Mouse (Mus musculus): ENCODE data around the gene Klf6. TPM values are rescaled to one million over a fixed set of nuclear protein-coding genes. Genes with fewer than 3 reads are reported as not detected.

The Klf6 gene
- polyA plus RNA-seq, 1 experiment from 2014 or later = 43.2 TPM

DNA sequence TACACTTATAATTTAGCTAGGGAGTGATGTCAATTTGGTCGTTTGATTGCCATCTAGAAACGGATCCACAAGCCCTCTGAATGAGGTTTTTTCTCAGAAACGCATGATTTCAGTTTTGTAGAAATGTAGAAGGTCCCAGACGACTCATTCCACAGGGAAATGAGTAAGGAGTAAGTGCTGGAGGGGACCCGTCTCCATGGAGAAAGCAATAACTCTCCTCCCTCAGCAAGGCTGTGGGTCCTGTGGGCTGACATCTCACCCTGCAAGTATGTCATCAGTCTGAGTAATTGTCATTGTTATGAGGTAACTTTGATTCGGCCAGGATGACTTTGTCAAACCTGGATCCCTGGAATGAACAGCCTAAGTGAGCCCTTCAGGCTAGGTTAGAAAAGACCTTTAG is 4.8 kb downstream of the Klf6 start:
- no peaks in the 10 kb centered on the region for H3K27me3 ChIP-seq (replicated peaks; ENCODE audit: low read depth, poor library complexity, severe bottlenecking)
- H3K9me3 ChIP-seq = no peaks in the 10 kb centered on the region
- peaks cover 42% of the 10 kb centered on the region for H3K36me3 ChIP-seq (replicated peaks)
- H3K4me3 ChIP-seq = no peak overlapping the region
- no peak overlapping the region for H3K27ac ChIP-seq (replicated peaks)
- H3K4me1 ChIP-seq = peaks cover 36% of the 10 kb centered on the region
- no peak for DNase-seq (ENCODE audit: low spot score)
- 86% methylated on average over 6 of the region's 6 CpGs for WGBS

- 93% methylated on average over 5 of the region's 5 CpGs for WGBS
- peaks cover 39% of the 10 kb centered on the region for H3K4me1 ChIP-seq
- no peak overlapping the region for H3K27ac ChIP-seq (replicated peaks)
- H3K27me3 ChIP-seq (replicated peaks; ENCODE audit: low read depth, poor library complexity, severe bottlenecking) = no peaks in the 10 kb centered on the region
- no peak for DNase-seq (ENCODE audit: low spot score)
- H3K4me3 ChIP-seq = no peak overlapping the region
- H3K36me3 ChIP-seq (replicated peaks) = peaks cover 42% of the 10 kb centered on the region
- H3K9me3 ChIP-seq = no peaks in the 10 kb centered on the region
Observed at GRCm38 (mm10) chr13:5866532-5866931, 5.2 kb downstream of the Klf6 start.

- Histone ChIP-seq H3K9me3 (no peaks in the 10 kb centered on the region), H3K36me3 (replicated peaks) (peaks cover 42% of the 10 kb centered on the region), H3K4me1 (peaks cover 35% of the 10 kb centered on the region), H3K4me3 (no peak overlapping the region), H3K27ac (replicated peaks) (no peak overlapping the region), H3K27me3 (replicated peaks; ENCODE audit: low read depth, poor library complexity, severe bottlenecking) (no peaks in the 10 kb centered on the region)
- 83% methylated on average over 8 of the region's 8 CpGs for WGBS
- DNase-seq (ENCODE audit: low spot score) = no peak
Observed at GRCm38 (mm10) chr13:5868376-5868775, 7.1 kb downstream of the Klf6 start.

DNA sequence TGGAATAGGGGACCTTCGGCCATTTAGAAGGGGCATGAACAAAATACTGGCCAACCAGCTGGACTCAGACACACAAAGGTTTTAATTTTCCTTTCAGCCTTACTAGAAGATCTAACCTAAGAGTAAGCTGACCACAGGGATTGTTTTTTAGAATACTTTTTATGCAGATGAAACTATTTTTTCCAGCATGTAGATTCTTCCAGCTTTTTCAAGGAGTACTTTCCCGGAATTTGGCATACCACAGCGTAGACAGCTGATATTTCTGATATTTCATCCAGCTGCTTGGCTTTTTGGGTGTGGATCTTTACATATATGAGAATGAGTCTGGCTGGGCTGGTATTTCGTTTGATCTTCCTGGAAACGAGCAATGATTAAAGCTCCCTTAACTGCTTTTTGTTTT is 8.2 kb downstream of the Klf6 start:
- Histone ChIP-seq H3K27me3 (replicated peaks; ENCODE audit: low read depth, poor library complexity, severe bottlenecking) (no peaks in the 10 kb centered on the region), H3K36me3 (replicated peaks) (peaks cover 42% of the 10 kb centered on the region), H3K4me3 (no peak overlapping the region), H3K4me1 (peaks cover 27% of the 10 kb centered on the region), H3K9me3 (no peaks in the 10 kb centered on the region), H3K27ac (replicated peaks) (no peak overlapping the region)
- DNase-seq (ENCODE audit: low spot score) = no peak
- WGBS = 57% methylated on average over 5 of the region's 5 CpGs

DNA sequence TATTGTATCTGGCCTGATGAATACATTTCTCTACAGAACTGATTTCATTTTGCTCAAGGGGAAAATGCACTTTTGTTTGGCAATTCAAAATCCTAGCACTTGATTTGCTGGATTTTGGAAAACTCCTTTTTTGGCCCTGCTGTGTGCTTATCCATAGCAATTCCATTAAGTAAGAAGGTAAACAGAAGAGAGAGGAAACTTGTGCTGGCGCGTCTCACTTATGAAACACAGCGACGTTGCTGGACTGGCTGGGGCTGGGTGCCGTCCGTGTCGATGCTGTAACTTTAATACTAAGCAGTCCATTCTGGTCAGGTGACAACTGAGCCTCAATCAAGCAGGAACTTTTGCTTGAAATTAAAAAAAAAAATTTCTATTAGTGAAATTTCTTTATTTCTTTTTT is 8.6 kb downstream of the Klf6 start:
- Histone ChIP-seq H3K27me3 (replicated peaks; ENCODE audit: low read depth, poor library complexity, severe bottlenecking) (no peaks in the 10 kb centered on the region), H3K9me3 (no peaks in the 10 kb centered on the region), H3K4me3 (no peak overlapping the region), H3K36me3 (replicated peaks) (peaks cover 39% of the 10 kb centered on the region), H3K4me1 (peaks cover 27% of the 10 kb centered on the region), H3K27ac (replicated peaks) (no peak overlapping the region)
- 4% methylated on average over 7 of the region's 7 CpGs for WGBS
- DNase-seq (ENCODE audit: low spot score) = peak; percentile 36

GRCm38 (mm10) chr13:5870382-5871272 is 9.3 kb downstream of the Klf6 start:
- 10% methylated on average over 15 of the region's 15 CpGs for WGBS
- peak; percentile 54 for DNase-seq (ENCODE audit: low spot score)
- Histone ChIP-seq H3K27me3 (replicated peaks; ENCODE audit: low read depth, poor library complexity, severe bottlenecking) (no peaks in the 10 kb centered on the region), H3K4me3 (peak overlapping the region; percentile 36), H3K4me1 (peaks cover 22% of the 10 kb centered on the region), H3K27ac (replicated peaks) (peak overlapping the region; percentile 59), H3K9me3 (no peaks in the 10 kb centered on the region), H3K36me3 (replicated peaks) (peaks cover 31% of the 10 kb centered on the region)

DNA sequence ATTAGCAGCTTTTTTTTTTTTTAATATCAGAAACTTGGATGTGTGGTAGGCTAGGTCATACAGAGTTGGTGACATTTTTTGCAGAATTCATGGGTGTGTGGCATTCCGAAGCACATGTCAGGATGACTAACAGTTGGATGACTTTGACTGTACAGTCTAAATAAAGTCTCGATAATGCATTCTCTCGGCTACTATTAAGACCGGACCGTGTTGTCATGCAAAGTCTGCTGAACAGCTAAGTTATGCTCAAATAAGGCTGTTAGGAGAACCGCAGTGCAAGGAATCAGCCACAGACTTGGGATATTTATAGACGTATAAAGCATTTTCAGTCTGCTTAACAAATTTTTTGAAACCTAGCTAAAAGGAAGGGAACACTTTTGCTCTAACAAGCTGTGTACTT is 10.1 kb downstream of the Klf6 start:
- Histone ChIP-seq H3K9me3 (no peaks in the 10 kb centered on the region), H3K4me1 (peaks cover 22% of the 10 kb centered on the region), H3K36me3 (replicated peaks) (peaks cover 23% of the 10 kb centered on the region), H3K4me3 (no peak overlapping the region), H3K27ac (replicated peaks) (no peak overlapping the region), H3K27me3 (replicated peaks; ENCODE audit: low read depth, poor library complexity, severe bottlenecking) (no peaks in the 10 kb centered on the region)
- DNase-seq (ENCODE audit: low spot score) = no peak
- 89% methylated on average over 7 of the region's 7 CpGs for WGBS

DNA sequence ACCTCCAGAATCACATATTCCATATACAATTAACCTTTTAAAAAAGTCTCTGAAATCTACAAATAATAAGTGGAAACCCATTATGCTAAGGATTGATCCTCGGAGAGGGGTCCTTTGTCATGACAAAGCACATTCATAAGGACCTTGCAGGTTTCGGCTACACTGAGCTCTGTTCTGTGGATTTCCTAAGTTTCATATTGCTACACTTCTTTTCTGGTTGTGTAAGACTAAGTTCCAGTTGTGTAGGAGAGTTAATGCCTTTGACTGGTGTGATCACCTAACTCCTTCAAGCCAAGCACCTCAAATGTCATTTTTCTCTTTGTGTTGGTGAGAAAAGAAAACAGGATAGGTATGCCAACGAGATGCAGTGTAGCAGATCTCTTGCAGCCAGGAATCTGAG is 12.4 kb downstream of the Klf6 start:
- H3K4me1 ChIP-seq = peaks cover 22% of the 10 kb centered on the region
- no peaks in the 10 kb centered on the region for H3K9me3 ChIP-seq
- H3K27ac ChIP-seq (replicated peaks) = no peak overlapping the region
- DNase-seq (ENCODE audit: low spot score) = no peak
- WGBS = 86% methylated on average over 3 of the region's 3 CpGs
- H3K36me3 ChIP-seq (replicated peaks) = peaks cover 2% of the 10 kb centered on the region
- H3K4me3 ChIP-seq = no peak overlapping the region
- H3K27me3 ChIP-seq (replicated peaks; ENCODE audit: low read depth, poor library complexity, severe bottlenecking) = no peaks in the 10 kb centered on the region

DNA sequence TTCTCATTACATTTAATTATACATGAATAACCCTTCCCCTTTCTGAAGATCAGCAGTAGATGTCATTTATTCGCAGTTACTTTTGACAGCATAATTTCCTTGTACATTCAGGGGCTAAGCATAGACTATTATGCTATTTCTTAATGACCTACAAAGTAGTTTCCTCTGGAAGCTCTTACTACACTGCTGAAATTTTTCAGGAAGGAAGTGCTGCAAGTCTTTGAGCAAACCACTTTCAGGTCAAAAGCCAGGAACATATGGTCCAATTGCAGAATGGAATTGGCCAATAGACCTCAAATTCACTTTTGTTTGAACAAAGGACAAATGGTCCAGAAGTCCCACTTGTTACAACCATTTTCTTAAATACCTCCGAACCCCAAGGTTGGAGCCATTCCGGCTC is 14.2 kb downstream of the Klf6 start:
- Histone ChIP-seq H3K9me3 (no peaks in the 10 kb centered on the region), H3K27ac (replicated peaks) (no peak overlapping the region), H3K4me3 (no peak overlapping the region), H3K36me3 (replicated peaks) (no peaks in the 10 kb centered on the region), H3K4me1 (peaks cover 10% of the 10 kb centered on the region), H3K27me3 (replicated peaks; ENCODE audit: low read depth, poor library complexity, severe bottlenecking) (no peaks in the 10 kb centered on the region)
- 81% methylated on average over 3 of the region's 3 CpGs for WGBS
- DNase-seq (ENCODE audit: low spot score) = no peak

DNA sequence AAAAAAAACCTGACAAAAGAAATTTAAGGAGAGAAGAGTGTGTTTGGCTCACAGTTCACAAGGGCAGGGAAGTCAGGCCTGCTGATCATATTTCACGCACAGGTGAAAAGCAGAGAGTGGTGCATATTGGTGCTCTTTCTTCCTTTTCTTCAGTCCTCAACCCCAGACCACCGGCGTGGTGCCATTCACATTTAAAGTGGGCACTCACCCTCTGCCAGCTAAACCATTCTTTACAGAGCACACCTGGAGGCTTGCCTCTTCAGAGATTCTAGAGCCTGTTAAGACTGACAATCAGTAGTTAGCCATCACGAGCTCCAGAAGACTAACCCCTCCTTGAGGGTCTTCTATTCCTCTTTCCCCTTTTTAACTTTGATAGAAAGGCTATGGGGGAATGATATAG is 17.5 kb downstream of the Klf6 start:
- Histone ChIP-seq H3K4me1 (no peaks in the 10 kb centered on the region), H3K36me3 (replicated peaks) (no peaks in the 10 kb centered on the region), H3K27me3 (replicated peaks; ENCODE audit: low read depth, poor library complexity, severe bottlenecking) (no peaks in the 10 kb centered on the region), H3K9me3 (no peaks in the 10 kb centered on the region), H3K27ac (replicated peaks) (no peak overlapping the region), H3K4me3 (no peak overlapping the region)
- DNase-seq (ENCODE audit: low spot score) = no peak
- WGBS = 65% methylated on average over 4 of the region's 4 CpGs

- Histone ChIP-seq H3K4me1 (no peaks in the 10 kb centered on the region), H3K4me3 (no peak overlapping the region), H3K9me3 (no peaks in the 10 kb centered on the region), H3K36me3 (replicated peaks) (no peaks in the 10 kb centered on the region), H3K27ac (replicated peaks) (no peak overlapping the region), H3K27me3 (replicated peaks; ENCODE audit: low read depth, poor library complexity, severe bottlenecking) (no peaks in the 10 kb centered on the region)
- no peak for DNase-seq (ENCODE audit: low spot score)
- WGBS = 96% methylated on average over 4 of the region's 4 CpGs
Observed at GRCm38 (mm10) chr13:5886810-5887209, 25.5 kb downstream of the Klf6 start.

DNA sequence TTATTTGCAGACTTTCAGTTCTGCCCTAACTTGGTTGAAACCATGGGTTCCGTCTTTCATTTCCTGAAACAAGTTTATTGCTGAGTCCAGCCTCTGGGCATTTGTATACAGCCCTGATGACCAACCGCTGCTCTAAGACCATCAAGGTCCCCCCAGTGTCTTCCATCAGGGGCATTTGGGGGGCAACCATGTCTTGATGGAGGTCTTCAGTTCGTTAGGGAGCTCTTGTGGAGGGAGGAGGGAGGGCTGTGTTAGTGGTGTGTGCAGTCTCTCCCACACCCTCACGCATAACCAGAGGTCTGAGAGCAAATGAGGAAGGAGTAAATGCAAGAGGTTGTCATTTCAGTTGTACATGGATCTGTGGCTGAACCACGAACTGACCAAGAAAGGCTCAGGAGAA is 26.9 kb downstream of the Klf6 start:
- Histone ChIP-seq H3K36me3 (replicated peaks) (no peaks in the 10 kb centered on the region), H3K27me3 (replicated peaks; ENCODE audit: low read depth, poor library complexity, severe bottlenecking) (no peaks in the 10 kb centered on the region), H3K9me3 (no peaks in the 10 kb centered on the region), H3K27ac (replicated peaks) (no peak overlapping the region), H3K4me1 (no peaks in the 10 kb centered on the region), H3K4me3 (no peak overlapping the region)
- 81% methylated on average over 5 of the region's 5 CpGs for WGBS
- no peak for DNase-seq (ENCODE audit: low spot score)

DNA sequence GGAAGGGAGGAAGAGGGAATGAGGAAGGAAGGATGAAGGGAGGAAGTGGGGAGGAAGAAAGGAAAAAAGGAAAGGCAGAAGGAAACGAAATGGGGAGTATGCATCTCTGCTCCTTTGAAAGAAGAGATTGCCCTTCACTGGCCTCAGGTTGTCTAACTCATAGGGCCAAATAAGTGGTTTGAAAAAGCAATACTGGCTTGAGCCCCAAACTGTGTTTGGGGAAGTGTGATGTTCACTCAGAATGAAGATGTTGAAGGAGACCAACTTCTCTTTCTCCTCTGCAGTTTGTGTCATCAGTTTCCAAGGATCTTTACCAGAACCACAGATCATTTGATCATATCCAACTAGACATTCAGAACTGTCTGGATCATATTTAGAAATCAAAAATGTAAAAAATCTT is 27.4 kb downstream of the Klf6 start:
- DNase-seq (ENCODE audit: low spot score) = no peak
- Histone ChIP-seq H3K4me1 (no peaks in the 10 kb centered on the region), H3K27ac (replicated peaks) (no peak overlapping the region), H3K9me3 (no peaks in the 10 kb centered on the region), H3K27me3 (replicated peaks; ENCODE audit: low read depth, poor library complexity, severe bottlenecking) (no peaks in the 10 kb centered on the region), H3K4me3 (no peak overlapping the region), H3K36me3 (replicated peaks) (no peaks in the 10 kb centered on the region)
- 78% methylated on average over 1 of the region's 1 CpGs for WGBS

Data from embryonic facial prominence, embryonic 10.5 days (tissue).